Mouse (Mus musculus) Muller cell, postnatal 12 days (primary cell): ENCODE data around the gene Gm26741.
A peak's percentile ranks its signal among the peaks of the same experiment; 100 is the strongest.
"Not testable (repeated sequence)": the region's sequence is repeated elsewhere in the genome, so short reads cannot be mapped to it uniquely, and the experiment has no call there.

Experiments used
- DNase-seq: peaks from one replicate; pipeline ENCODE4 v3.0.0-alpha.2; 2015; ENCODE audit errors: inconsistent ontology term

Gene Gm26741

DNA sequence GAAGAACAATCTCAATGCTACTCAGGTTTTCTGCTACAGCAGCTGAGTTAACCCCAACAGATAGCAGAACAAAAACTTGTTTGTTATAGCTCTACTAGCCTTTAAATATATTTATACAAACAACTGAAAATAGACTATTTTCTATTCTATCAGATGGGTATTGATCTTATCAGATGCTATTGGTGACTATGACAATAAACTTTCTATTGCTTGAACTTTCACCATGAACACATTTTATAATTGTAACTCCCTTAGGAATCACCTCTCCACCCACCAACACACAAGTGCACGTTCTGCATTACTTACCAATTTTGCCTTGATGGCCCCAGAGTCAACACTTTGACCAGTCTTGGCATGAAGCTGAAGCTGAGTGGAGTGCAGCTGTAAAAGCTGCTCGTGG, at the start of gene Gm26741:
Gene Gm26741 (plus strand): TSS at position 301 of the 400 bp plus-strand sequence.
- DNase-seq, result no peak

DNA sequence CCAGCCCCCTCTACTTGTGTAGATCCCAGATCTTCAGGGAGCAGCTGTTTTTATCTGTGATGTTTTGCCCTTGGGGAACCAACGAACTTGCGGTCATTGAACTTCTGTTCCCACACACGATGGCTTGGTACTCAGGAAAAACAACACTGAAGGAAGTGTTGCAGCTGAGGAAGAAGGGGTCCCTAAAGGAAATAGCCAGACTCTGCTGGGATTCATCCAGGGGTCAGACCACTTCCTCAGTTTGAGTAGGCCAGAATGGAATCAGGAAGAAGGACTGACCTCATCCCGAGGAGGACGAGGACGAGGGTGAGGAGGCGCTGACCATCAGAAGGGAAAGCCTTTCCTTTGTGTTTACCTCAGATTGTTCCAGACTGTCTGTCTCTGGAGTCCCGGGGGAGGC, 49.4 kb upstream of the Gm26741 start:
- DNase-seq, result no peak

- no peak for DNase-seq
Observed at GRCm38 (mm10) chr10:52319506-52320286, 38.9 kb upstream of the Gm26741 start.

GRCm38 (mm10) chr10:52321918-52322317, 36.6 kb upstream of the Gm26741 start:
- no peak for DNase-seq

DNA sequence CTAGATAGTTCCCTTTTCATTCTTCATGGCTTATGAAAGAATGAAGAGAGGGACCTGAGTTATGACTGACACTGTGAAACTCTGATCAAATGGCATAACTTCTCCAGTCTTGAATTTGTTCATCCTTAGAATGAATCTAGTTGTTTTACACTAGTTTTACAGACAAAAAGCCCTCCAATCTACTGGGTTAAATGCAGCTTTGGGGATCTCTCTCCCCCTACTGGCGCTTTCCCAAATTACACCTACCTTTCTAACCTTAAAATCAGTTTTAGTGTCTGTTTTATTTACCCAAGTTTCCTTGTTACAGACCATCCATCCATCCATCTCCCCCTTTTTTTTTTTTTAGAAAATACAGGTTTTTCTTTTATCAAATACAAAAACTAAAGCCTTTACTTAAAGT, 27.6 kb upstream of the Gm26741 start:
- DNase-seq, result peak; percentile 12

DNA sequence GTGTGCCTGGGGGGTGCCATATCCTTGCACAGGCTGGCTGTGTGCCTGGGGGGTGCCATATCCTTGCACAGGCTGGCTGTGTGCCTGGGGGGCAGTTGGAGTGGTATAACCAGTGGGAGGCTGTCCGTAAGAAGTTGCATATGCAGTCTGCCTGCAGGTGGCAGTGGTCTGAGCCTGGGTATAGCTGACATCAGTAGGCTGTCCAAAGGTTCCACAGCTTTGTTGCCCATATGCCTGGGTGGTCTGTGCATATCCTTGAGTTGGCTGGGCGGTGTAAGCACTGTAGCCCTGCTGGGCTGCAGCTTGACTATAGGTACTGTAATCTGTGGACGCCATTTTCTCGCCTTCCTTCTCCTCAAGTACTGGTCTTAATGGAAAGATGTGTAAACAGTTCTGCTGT, 15.2 kb upstream of the Gm26741 start:
- not testable (repeated sequence) for DNase-seq

DNA sequence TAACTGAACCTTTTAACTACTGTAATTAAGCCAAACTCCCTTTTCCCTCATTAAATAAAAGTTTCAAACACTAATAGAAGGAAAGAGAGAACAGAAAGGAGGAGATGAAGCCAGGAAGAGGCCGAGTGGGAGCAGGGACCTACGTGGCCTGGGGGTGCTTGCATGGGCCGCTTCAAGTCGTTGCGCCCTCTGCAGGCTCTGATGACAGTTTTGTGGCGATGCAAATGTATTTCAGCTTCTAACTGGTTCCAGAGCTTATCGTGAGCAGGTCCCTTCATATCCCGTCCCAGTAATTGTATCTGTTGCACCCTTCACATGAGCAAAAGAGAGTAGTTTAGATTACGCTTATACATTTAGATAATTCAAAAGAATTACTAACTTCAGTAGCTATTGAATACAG, 5.4 kb upstream of the Gm26741 start:
- no peak for DNase-seq

DNA sequence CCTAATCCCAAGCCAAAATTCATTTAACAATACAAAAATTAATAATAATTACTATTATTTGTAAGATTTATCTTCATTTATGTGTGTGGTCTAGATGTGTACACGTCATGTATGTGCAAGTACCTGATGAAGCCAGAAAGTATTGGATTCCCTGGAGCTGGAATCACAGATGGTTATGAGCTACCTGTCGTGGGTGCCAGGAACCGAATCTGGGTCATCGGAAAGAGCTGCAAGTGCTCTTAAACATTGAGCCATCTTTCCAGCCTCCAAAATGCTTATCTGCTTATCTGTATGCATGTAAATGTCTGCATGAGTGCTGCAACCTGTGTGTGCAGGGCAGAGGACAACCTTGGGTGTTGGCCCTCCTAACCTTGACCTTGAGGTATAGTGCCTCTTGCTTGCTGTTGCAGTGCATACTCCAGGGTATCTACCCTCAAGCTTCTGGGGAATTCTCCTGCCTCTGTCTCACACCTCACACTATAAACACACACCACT, 1.7 kb downstream of the Gm26741 start:
- no peak for DNase-seq

GRCm38 (mm10) chr10:52360862-52361609, 2.5 kb downstream of the Gm26741 start:
- DNase-seq, result no peak

- DNase-seq, result no peak
Observed at GRCm38 (mm10) chr10:52368376-52368775, 9.8 kb downstream of the Gm26741 start.

GRCm38 (mm10) chr10:52373834-52374233, 15.3 kb downstream of the Gm26741 start:
- no peak for DNase-seq

- no peak for DNase-seq
Observed at GRCm38 (mm10) chr10:52374651-52375050, 16.1 kb downstream of the Gm26741 start.

- no peak for DNase-seq
Observed at GRCm38 (mm10) chr10:52376422-52376821, 17.9 kb downstream of the Gm26741 start.

DNA sequence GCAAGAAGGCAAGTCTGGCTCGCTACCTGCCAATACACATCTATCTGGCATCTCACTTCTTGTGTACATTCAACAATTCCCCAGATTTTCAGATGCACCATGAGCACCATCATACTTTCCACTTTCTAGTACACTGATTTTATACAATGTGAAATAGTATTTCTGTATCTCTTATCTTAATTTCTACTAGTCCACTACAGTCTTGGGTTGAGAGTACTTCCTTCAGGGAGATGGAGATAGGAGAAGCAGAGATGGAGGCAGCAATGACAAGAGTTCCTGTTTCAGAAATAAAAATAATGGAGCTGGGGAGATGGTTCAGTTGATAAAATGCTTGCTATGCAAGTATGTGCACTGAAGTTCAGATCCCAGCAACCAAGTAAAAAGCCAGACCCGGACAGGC, 19.2 kb downstream of the Gm26741 start:
- DNase-seq, result no peak

DNA sequence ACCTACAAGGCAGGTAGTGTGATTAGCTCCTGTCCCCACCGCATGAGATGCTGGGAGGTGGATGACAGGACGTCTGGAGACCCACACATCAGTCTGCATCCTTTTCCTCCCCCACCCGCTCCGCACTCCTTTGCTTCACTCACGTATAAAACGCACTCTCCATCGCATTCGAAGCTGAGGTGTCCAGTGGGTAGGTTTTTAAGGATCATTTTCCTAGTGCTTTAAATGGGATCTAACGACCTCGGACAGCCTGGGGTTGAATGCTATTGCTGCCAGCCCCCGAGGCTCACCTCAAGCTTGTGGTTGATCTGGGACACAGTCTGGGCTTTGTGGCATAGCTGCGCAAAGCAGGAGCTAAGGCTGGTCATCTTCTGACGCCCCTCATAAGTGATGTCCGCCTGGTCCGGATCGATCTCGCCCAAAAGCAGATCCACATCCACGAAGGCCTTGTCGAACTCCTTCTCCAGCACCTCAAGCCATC, 22.8 kb downstream of the Gm26741 start:
- no peak for DNase-seq

DNA sequence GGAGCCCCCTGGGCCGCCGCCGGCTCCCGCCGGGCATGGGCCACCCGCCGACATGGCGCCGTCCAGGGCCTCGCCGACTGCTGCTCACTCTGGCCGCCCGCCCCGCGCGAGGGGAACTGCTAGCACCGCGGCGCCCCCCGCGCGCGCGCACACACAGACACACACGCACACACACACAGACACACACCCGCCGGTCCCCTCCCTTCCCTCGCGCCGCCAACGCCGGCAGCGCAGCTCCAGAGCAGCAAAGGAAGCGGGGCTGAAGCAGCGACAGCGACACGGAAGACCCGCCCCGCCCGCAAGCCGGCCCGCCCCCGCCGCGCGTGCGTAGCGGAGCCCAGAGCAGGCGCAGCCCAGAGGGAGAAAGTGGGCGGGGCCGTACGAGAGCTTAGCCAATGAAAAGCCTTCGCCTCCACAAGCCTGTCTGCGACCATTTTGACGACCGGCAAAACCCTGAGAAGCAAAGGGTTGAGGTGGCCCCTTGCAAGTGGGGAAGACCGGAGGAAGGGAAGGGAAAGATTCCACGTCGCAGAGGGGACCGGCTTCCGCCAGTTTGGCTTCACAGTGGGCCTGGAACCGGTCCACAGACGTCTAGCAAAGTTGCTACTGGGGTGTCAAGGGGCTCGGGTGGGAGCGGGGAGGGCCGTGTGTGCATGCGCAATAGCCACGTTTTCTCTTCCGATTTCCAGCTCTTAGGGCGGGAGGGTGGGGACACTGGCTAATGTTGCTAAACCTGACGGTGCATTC, 23.5 kb downstream of the Gm26741 start, which contains the start of gene Gopc:
Gene Gopc (minus strand): TSS at position 280 of the 747 bp plus-strand sequence.
- peak; percentile 98 for DNase-seq

DNA sequence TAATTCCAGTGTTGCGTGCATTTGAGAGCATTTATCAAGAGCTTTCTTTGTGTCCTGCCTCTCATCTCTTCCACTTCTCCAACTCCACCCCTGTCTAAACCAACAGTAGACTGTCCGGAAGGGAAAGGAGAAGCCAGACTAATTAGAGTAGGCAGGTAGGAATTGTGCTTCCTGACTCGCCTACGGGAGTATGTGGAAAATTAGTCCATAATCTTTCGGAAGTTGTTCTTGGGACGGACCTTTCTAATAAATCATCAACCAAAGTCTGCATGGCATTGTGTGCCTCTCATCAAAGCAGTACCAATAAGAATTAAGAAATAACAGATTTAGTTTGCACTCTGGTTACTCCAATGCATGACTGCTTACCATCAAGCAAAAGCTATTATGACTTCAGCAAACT, 24.5 kb downstream of the Gm26741 start:
- DNase-seq, result peak; percentile 15

DNA sequence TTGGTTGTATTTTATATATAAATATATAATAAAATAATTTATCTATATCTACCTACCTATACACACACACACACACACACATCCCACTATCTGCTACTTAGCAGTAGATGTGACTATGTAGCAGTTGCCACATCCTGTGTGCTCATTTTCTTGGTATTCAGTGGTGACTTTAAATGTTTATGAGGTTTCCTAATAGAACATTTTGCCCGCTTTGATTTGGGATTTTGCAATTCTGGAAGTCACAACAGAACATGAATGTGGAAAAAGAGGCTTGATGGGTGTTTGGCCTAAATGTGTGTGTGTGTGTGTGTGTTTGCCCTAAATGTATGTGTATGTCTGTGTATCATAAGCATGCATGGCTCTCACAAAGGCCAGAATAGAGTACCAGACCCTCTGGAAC, 25.0 kb downstream of the Gm26741 start:
- no peak for DNase-seq

GRCm38 (mm10) chr10:52384823-52385610, 26.4 kb downstream of the Gm26741 start:
- peak; percentile 60 for DNase-seq

- DNase-seq, result no peak
Observed at GRCm38 (mm10) chr10:52387192-52387591, 28.6 kb downstream of the Gm26741 start.

GRCm38 (mm10) chr10:52388922-52389430, 30.4 kb downstream of the Gm26741 start, which contains the start of gene Nepn:
TSS of gene Nepn (plus strand) at chr10:52388972.
- no peak for DNase-seq
